Mouse (Mus musculus) right cerebral cortex, postnatal 14 days (tissue): ENCODE results near the gene Cpa4.
A peak's percentile ranks its signal among the peaks of the same experiment; 100 is the strongest.

Experiments used
- DNase-seq: peaks from one replicate; pipeline ENCODE4 v3.0.0; 2022

Gene Cpa4

GRCm38 (mm10) chr6:30596230-30596898, 28.2 kb downstream of the Cpa4 start:
- no peak for DNase-seq

GRCm38 (mm10) chr6:30600033-30600432, 31.9 kb downstream of the Cpa4 start:
- no peak for DNase-seq

- DNase-seq = no peak
These were observed 32.8 kb downstream of the Cpa4 start for GRCm38 (mm10) chr6:30600995-30601394.

GRCm38 (mm10) chr6:30604342-30604867, 36.2 kb downstream of the Cpa4 start:
- DNase-seq = no peak

- DNase-seq = no peak
These were observed 36.9 kb downstream of the Cpa4 start for GRCm38 (mm10) chr6:30605111-30605510.

- no peak for DNase-seq
These were observed 37.5 kb downstream of the Cpa4 start for GRCm38 (mm10) chr6:30605672-30606071.

GRCm38 (mm10) chr6:30610710-30611109, 42.5 kb downstream of the Cpa4 start, which contains the start of gene Cpa5:
Gene Cpa5 (plus strand): TSS chr6:30611010.
- no peak for DNase-seq

GRCm38 (mm10) chr6:30611212-30611611, 43.0 kb downstream of the Cpa4 start:
- DNase-seq = no peak

- DNase-seq = no peak
These were observed 46.1 kb downstream of the Cpa4 start for GRCm38 (mm10) chr6:30614251-30614650.

GRCm38 (mm10) chr6:30615741-30616140, 47.6 kb downstream of the Cpa4 start:
- DNase-seq = no peak

- DNase-seq = no peak
These were observed 48.3 kb downstream of the Cpa4 start for GRCm38 (mm10) chr6:30616491-30616941.

GRCm38 (mm10) chr6:30617020-30617958, 49.1 kb downstream of the Cpa4 start:
- DNase-seq = no peak

GRCm38 (mm10) chr6:30617959-30618590, 49.9 kb downstream of the Cpa4 start:
- peak; percentile 61 for DNase-seq

- DNase-seq = no peak
These were observed 50.6 kb downstream of the Cpa4 start for GRCm38 (mm10) chr6:30618735-30619134.

- no peak for DNase-seq
These were observed 51.4 kb downstream of the Cpa4 start for GRCm38 (mm10) chr6:30619606-30620005.

- no peak for DNase-seq
These were observed 52.4 kb downstream of the Cpa4 start for GRCm38 (mm10) chr6:30620591-30620990.

- no peak for DNase-seq
These were observed 52.8 kb downstream of the Cpa4 start for GRCm38 (mm10) chr6:30620994-30621393.

- no peak for DNase-seq
These were observed 53.8 kb downstream of the Cpa4 start for GRCm38 (mm10) chr6:30621986-30622389.

GRCm38 (mm10) chr6:30624763-30625162, 56.6 kb downstream of the Cpa4 start:
- no peak for DNase-seq

GRCm38 (mm10) chr6:30628152-30628551, 60.0 kb downstream of the Cpa4 start:
- DNase-seq = peak; percentile 17

- DNase-seq = no peak
These were observed 61.8 kb downstream of the Cpa4 start for GRCm38 (mm10) chr6:30629989-30630388.

- DNase-seq = no peak
These were observed 67.2 kb downstream of the Cpa4 start for GRCm38 (mm10) chr6:30635361-30635862.
